27 mouse cellular contexts compared by ENCODE assay signal in the genomic region with DNA sequence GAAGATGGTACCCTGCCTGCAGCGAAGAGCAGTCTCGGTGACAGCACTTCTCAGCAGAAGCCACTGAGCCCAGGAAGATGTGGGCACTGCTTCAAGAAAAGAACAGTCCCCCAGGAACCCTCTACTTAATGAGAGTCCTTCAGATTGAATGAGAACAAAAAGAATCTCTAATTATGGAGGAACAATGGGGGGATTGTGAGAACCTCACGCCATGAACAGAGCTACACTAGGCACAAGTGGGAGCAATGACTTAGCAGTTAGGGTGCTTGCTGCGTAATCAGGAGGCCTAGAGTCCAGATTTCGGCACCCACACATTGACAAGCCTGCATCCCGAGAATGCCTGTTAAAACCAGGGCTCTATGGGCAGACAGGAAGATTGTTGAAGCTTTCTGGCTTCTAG. TPM values are rescaled to one million over a fixed set of nuclear protein-coding genes. Genes with fewer than 3 reads are reported as not detected.
DNase-seq lines count a peak whose midpoint lies in the region; ATAC-seq and TF ChIP-seq lines count a peak whose summit lies in the region.
"Had no signal": no experiment of that assay in that cellular context is flagged by ENCODE, and none has a peak within 500 bp of the region (broad histone marks: within the 10 kb centered on the region; RNA-seq: fewer than 3 reads in every experiment).

No protein-coding gene starts in this region.

- H3K27me3 ChIP-seq in forebrain, embryonic 14.5 days (replicated peaks; ENCODE audit: control insufficient read depth, insufficient read depth, low read length), result no peaks in the 10 kb centered on the region
- H3K27me3 ChIP-seq in forebrain, embryonic 12.5 days, result 0 out of 2 replicates have a peak, but pooled peaks cover 4% of the 10 kb centered on the region
- no peaks in the 10 kb centered on the region for H3K27me3 ChIP-seq in midbrain, embryonic 11.5 days (ENCODE audit: control insufficient read depth, insufficient read depth, low read length)
- no peaks in the 10 kb centered on the region for H3K27me3 ChIP-seq in midbrain, embryonic 16.5 days (ENCODE audit: control insufficient read depth, insufficient read depth, low read depth, low read length)
- H3K27me3 ChIP-seq: CH12.LX; embryonic facial prominence, embryonic 13.5 days had no signal

- WGBS in forebrain, embryonic 14.5 days, result 21% methylated on average over 6 of the region's 6 CpGs
- 26% methylated on average over 6 of the region's 6 CpGs for WGBS in forebrain, embryonic 12.5 days
- WGBS in midbrain, embryonic 11.5 days, result 67% methylated on average over 6 of the region's 6 CpGs
- WGBS in midbrain, embryonic 16.5 days, result 56% methylated on average over 6 of the region's 6 CpGs

- ATAC-seq in forebrain, embryonic 14.5 days, result no peak
- ATAC-seq in forebrain, embryonic 12.5 days (ENCODE audit: low FRiP score), result no peak
- ATAC-seq in midbrain, embryonic 11.5 days (ENCODE audit: low FRiP score), result no peak
- no peak for ATAC-seq in midbrain, embryonic 16.5 days
- ATAC-seq: CD4-positive, CD25-positive, alpha-beta regulatory T cell, adult 4 months; forebrain, embryonic 13.5 days; forebrain, embryonic 16.5 days had no signal

- no peak overlapping the region for H3K4me3 ChIP-seq in forebrain, embryonic 14.5 days (ENCODE audit: low read depth, low read length)
- H3K4me3 ChIP-seq in forebrain, embryonic 12.5 days (replicated peaks), result no peak overlapping the region
- no peak overlapping the region for H3K4me3 ChIP-seq in midbrain, embryonic 11.5 days (ENCODE audit: low read depth, low read length)
- no peak overlapping the region for H3K4me3 ChIP-seq in midbrain, embryonic 16.5 days (ENCODE audit: low read depth, low read length)
- H3K4me3 ChIP-seq: embryonic facial prominence, embryonic 13.5 days; embryonic facial prominence, embryonic 15.5 days; erythroblast, embryonic 14.5 days; forebrain, embryonic 10.5 days; forebrain, embryonic 13.5 days had no signal

- H3K9me3 ChIP-seq in forebrain, embryonic 14.5 days (replicated peaks; ENCODE audit: control insufficient read depth, low read length), result no peaks in the 10 kb centered on the region
- no peaks in the 10 kb centered on the region for H3K9me3 ChIP-seq in forebrain, embryonic 12.5 days
- H3K9me3 ChIP-seq in midbrain, embryonic 11.5 days (ENCODE audit: control insufficient read depth, low read length), result no peaks in the 10 kb centered on the region
- H3K9me3 ChIP-seq in midbrain, embryonic 16.5 days (replicated peaks; ENCODE audit: control insufficient read depth, low read length, poor library complexity, severe bottlenecking), result no peaks in the 10 kb centered on the region
- H3K9me3 ChIP-seq: embryonic facial prominence, embryonic 13.5 days; embryonic facial prominence, embryonic 15.5 days; forebrain, embryonic 10.5 days; forebrain, embryonic 13.5 days; G1E had no signal

- no peaks in the 10 kb centered on the region for H3K36me3 ChIP-seq in forebrain, embryonic 14.5 days (ENCODE audit: control insufficient read depth, insufficient read depth, low read length)
- H3K36me3 ChIP-seq in forebrain, embryonic 12.5 days (replicated peaks), result no peaks in the 10 kb centered on the region
- no peaks in the 10 kb centered on the region for H3K36me3 ChIP-seq in midbrain, embryonic 11.5 days (ENCODE audit: control insufficient read depth, insufficient read depth, low read length)
- H3K36me3 ChIP-seq in midbrain, embryonic 16.5 days (ENCODE audit: control insufficient read depth, insufficient read depth, low read length), result no peaks in the 10 kb centered on the region
- H3K36me3 ChIP-seq: embryonic facial prominence, embryonic 13.5 days; embryonic facial prominence, embryonic 15.5 days; forebrain, embryonic 10.5 days had no signal

- no peak overlapping the region for H3K27ac ChIP-seq in forebrain, embryonic 14.5 days (ENCODE audit: low read depth, low read length)
- no peak overlapping the region for H3K27ac ChIP-seq in forebrain, embryonic 12.5 days
- no peak overlapping the region for H3K27ac ChIP-seq in midbrain, embryonic 11.5 days (ENCODE audit: low read depth, low read length)
- H3K27ac ChIP-seq in midbrain, embryonic 16.5 days (ENCODE audit: low read length), result no peak overlapping the region
- H3K27ac ChIP-seq: embryonic facial prominence, embryonic 13.5 days; embryonic facial prominence, embryonic 15.5 days; forebrain, embryonic 10.5 days; forebrain, embryonic 13.5 days had no signal

- no peak for TF ChIP-seq CTCF in brain, embryonic 14.5 days (IDR thresholded peaks at IDR 0.05; ENCODE audit: borderline replicate concordance, extremely low read depth, insufficient read depth, insufficient read length)

- no peak overlapping the region for H3K9ac ChIP-seq in forebrain, embryonic 14.5 days (ENCODE audit: low read length)
- H3K9ac ChIP-seq in forebrain, embryonic 12.5 days, result no peak overlapping the region
- H3K9ac ChIP-seq in midbrain, embryonic 11.5 days (ENCODE audit: low read length), result no peak overlapping the region
- no peak overlapping the region for H3K9ac ChIP-seq in midbrain, embryonic 16.5 days (ENCODE audit: low read depth, low read length)
- H3K9ac ChIP-seq: embryonic facial prominence, embryonic 13.5 days; embryonic facial prominence, embryonic 15.5 days; forebrain, embryonic 13.5 days had no signal

- H3K4me2 ChIP-seq in forebrain, embryonic 14.5 days (ENCODE audit: low read length), result no peak overlapping the region
- no peak overlapping the region for H3K4me2 ChIP-seq in forebrain, embryonic 12.5 days
- no peak overlapping the region for H3K4me2 ChIP-seq in midbrain, embryonic 11.5 days
- H3K4me2 ChIP-seq in midbrain, embryonic 16.5 days (ENCODE audit: low read length), result no peak overlapping the region
- H3K4me2 ChIP-seq: embryonic facial prominence, embryonic 13.5 days; embryonic facial prominence, embryonic 15.5 days; forebrain, embryonic 13.5 days had no signal

- peak; percentile 15 for DNase-seq in forebrain, embryonic 14.5 days (ENCODE audit: low spot score)
- peak; percentile 39 for DNase-seq in midbrain, embryonic 11.5 days (ENCODE audit: low spot score, missing footprints)
- DNase-seq in brain, embryonic 14.5 days (ENCODE audit: low read depth), result peak; percentile 40
- peak; percentile 81 for DNase-seq in retina, postnatal 1 day
- no peak for DNase-seq in adipocyte (ENCODE audit: low spot score)
- no peak for DNase-seq in frontal cortex, postnatal 14 days (ENCODE audit: low spot score in 2 of 2)
- DNase-seq: adrenal gland, adult 8-10 months; adrenal gland, postnatal 14 days; adrenal gland, postnatal 36 days; B cell, adult 2 months; cerebellum, adult 18-20 months; cerebellum, adult 8-10 months; cerebellum, adult 9-11 months; cerebellum, postnatal 14 days; cerebellum, postnatal 36 days; embryo, embryonic 11 days had no signal

- 0 out of 2 replicates have a peak, but pooled peaks cover 5% of the 10 kb centered on the region for H3K4me1 ChIP-seq in forebrain, embryonic 14.5 days (ENCODE audit: control insufficient read depth, insufficient read depth, low read length)
- peaks cover 10% of the 10 kb centered on the region; the same call in 1 of the 2 replicates for H3K4me1 ChIP-seq in forebrain, embryonic 12.5 days
- H3K4me1 ChIP-seq in midbrain, embryonic 11.5 days (ENCODE audit: control insufficient read depth, insufficient read depth, low read length), result no peaks in the 10 kb centered on the region
- no peaks in the 10 kb centered on the region for H3K4me1 ChIP-seq in midbrain, embryonic 16.5 days (ENCODE audit: control insufficient read depth, insufficient read depth, low read length)
- H3K4me1 ChIP-seq: embryonic facial prominence, embryonic 13.5 days; embryonic facial prominence, embryonic 15.5 days had no signal

- TF ChIP-seq POLR2A in brain, embryonic 14.5 days (IDR thresholded peaks at IDR 0.05; ENCODE audit: borderline replicate concordance, extremely low read depth, insufficient read depth, insufficient read length, poor library complexity, severe bottlenecking), result no peak

RNA-seq across cellular contexts. Expression of a gene that starts 7.3 kb away (rescaled TPM):
- polyA plus RNA-seq in forebrain, embryonic 14.5 days (2014; fragmentation: Nextera tagmentation; extraction: Ambion mirVana), result 27.0 and 27.9 TPM in 2 replicates
- polyA plus RNA-seq in forebrain, embryonic 12.5 days (2016; fragmentation: Nextera tagmentation; extraction: Ambion mirVana), result 30.0 and 31.8 TPM in 2 replicates
- polyA plus RNA-seq in midbrain, embryonic 11.5 days (2014; fragmentation: Nextera tagmentation; extraction: Ambion mirVana), result 25.9 and 27.6 TPM in 2 replicates
- 15.5 and 20.7 TPM in 2 replicates for polyA plus RNA-seq in midbrain, embryonic 16.5 days (2015; fragmentation: Nextera tagmentation; extraction: Ambion mirVana)
- 22.7 and 35.9 TPM in 2 replicates for polyA plus RNA-seq in brain, embryonic 14.5 days (2012; rRNA removed)

RNA-seq across cellular contexts. Expression of a gene that starts 10.1 kb away (rescaled TPM):
- 25.0 TPM in 2 replicates for polyA plus RNA-seq in forebrain, embryonic 14.5 days (2014; fragmentation: Nextera tagmentation; extraction: Ambion mirVana)
- polyA plus RNA-seq in forebrain, embryonic 12.5 days (2016; fragmentation: Nextera tagmentation; extraction: Ambion mirVana), result 43.6 and 47.1 TPM in 2 replicates
- polyA plus RNA-seq in midbrain, embryonic 11.5 days (2014; fragmentation: Nextera tagmentation; extraction: Ambion mirVana), result 42.5 and 45.6 TPM in 2 replicates
- 14.2 and 18.5 TPM in 2 replicates for polyA plus RNA-seq in midbrain, embryonic 16.5 days (2015; fragmentation: Nextera tagmentation; extraction: Ambion mirVana)
- 16.5 and 25.7 TPM in 2 replicates for polyA plus RNA-seq in brain, embryonic 14.5 days (2012; rRNA removed)

Comparison
In these comparisons a context has a peak if more than half of its experiments do, and no peak if none do; other contexts are left out.
1. DNase-seq: peak in forebrain, embryonic 14.5 days (single experiment), midbrain, embryonic 11.5 days (single experiment), brain, embryonic 14.5 days (single experiment) and retina, postnatal 1 day (single experiment); none in adipocyte (single experiment) and frontal cortex, postnatal 14 days (0 of 2).